Mouse (Mus musculus): ENCODE data around the gene Grk4.

- TF ChIP-seq CTCF (IDR thresholded peaks at IDR 0.05; ENCODE audit: control insufficient read depth, insufficient read depth, insufficient read length) = no peak
- TF ChIP-seq MAX (IDR thresholded peaks at IDR 0.05) = no peak
- no peak for TF ChIP-seq USF1 (IDR thresholded peaks at IDR 0.05; ENCODE audit: low read depth)
- no peak for TF ChIP-seq CEBPB (IDR thresholded peaks at IDR 0.05; ENCODE audit: low read depth)
Measured at GRCm38 (mm10) chr5:34772696-34773245, 112.6 kb downstream of the Grk4 start.

All from C2C12 (cell line).